22 mouse cellular contexts compared by ENCODE assay signal in the genomic region with DNA sequence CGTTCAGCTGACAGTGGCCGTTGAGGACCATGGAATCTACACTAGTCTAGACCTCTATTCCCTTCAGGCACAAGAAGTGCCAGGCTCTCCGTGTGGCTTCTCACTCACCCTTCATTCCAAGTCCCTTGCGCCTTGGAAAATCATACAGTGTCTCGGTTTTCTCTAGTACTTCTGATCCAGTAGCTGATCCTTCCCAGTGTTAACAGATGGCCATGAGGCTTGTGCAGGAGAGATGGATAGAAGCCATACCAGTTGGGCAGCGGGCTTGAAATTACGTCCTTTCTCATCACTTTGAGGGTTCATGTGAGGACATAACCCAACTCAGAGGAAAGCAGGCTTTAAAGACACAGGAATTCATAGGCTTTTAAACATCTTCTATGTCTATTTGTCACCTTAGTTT.
DNase-seq lines count a peak whose midpoint lies in the region; ATAC-seq and TF ChIP-seq lines count a peak whose summit lies in the region.
"Had no signal": no experiment of that assay in that cellular context is flagged by ENCODE, and none has a peak within 500 bp of the region (broad histone marks: within the 10 kb centered on the region; RNA-seq: fewer than 3 reads in every experiment).

No protein-coding gene starts in this region.

- H3K4me1 ChIP-seq in midbrain, embryonic 15.5 days: peaks cover 35% of the 10 kb centered on the region
- H3K4me1 ChIP-seq in midbrain, embryonic 11.5 days (ENCODE audit: control insufficient read depth, insufficient read depth, low read length): no peaks in the 10 kb centered on the region

- no peak overlapping the region for H3K4me3 ChIP-seq in gastrocnemius, adult 2 months
- H3K4me3 ChIP-seq in midbrain, embryonic 15.5 days: no peak overlapping the region
- no peak overlapping the region for H3K4me3 ChIP-seq in midbrain, embryonic 11.5 days (ENCODE audit: low read depth, low read length)
- H3K4me3 ChIP-seq: hindbrain, embryonic 10.5 days; midbrain, embryonic 10.5 days; neural tube, embryonic 12.5 days; stomach, embryonic 15.5 days had no signal

- no peak overlapping the region for H3K4me2 ChIP-seq in midbrain, embryonic 15.5 days
- no peak overlapping the region for H3K4me2 ChIP-seq in midbrain, embryonic 11.5 days
- H3K4me2 ChIP-seq: heart, embryonic 11.5 days; neural tube, embryonic 12.5 days; stomach, embryonic 15.5 days had no signal

- no peak overlapping the region for H3K9ac ChIP-seq in midbrain, embryonic 15.5 days
- no peak overlapping the region for H3K9ac ChIP-seq in midbrain, embryonic 11.5 days (ENCODE audit: low read length)
- H3K9ac ChIP-seq: neural tube, embryonic 12.5 days; stomach, embryonic 15.5 days had no signal

- H3K27me3 ChIP-seq in midbrain, embryonic 15.5 days (replicated peaks): no peaks in the 10 kb centered on the region
- no peaks in the 10 kb centered on the region for H3K27me3 ChIP-seq in midbrain, embryonic 11.5 days (ENCODE audit: control insufficient read depth, insufficient read depth, low read length)
- H3K27me3 ChIP-seq: neural tube, embryonic 12.5 days; Patski; stomach, embryonic 15.5 days had no signal

- no peaks in the 10 kb centered on the region for H3K36me3 ChIP-seq in midbrain, embryonic 15.5 days (replicated peaks)
- H3K36me3 ChIP-seq in midbrain, embryonic 11.5 days (ENCODE audit: control insufficient read depth, insufficient read depth, low read length): no peaks in the 10 kb centered on the region
- H3K36me3 ChIP-seq: hindbrain, embryonic 10.5 days; midbrain, embryonic 10.5 days; neural tube, embryonic 12.5 days; stomach, embryonic 15.5 days had no signal

- no peak for ATAC-seq in midbrain, embryonic 15.5 days (replicated peaks)
- no peak for ATAC-seq in midbrain, embryonic 11.5 days (ENCODE audit: low FRiP score)
- ATAC-seq: intestine, postnatal 0 days; Patski had no signal

- no peak for TF ChIP-seq CTCF in gastrocnemius, adult 2 months (IDR thresholded peaks at IDR 0.05)

- intact Hi-C loops in gastrocnemius, adult 2 months (cut with DNase I): no loop called here
- intact Hi-C loops in gastrocnemius, postnatal 14 days (cut with DNase I; ENCODE audit: low total_unique reads): no loop called here

- H3K9me3 ChIP-seq in midbrain, embryonic 15.5 days: no peaks in the 10 kb centered on the region
- H3K9me3 ChIP-seq in midbrain, embryonic 11.5 days (ENCODE audit: control insufficient read depth, low read length): no peaks in the 10 kb centered on the region
- H3K9me3 ChIP-seq: hindbrain, embryonic 10.5 days; midbrain, embryonic 10.5 days; neural tube, embryonic 12.5 days; stomach, embryonic 15.5 days had no signal

- no peak for DNase-seq in gastrocnemius, adult 2 months
- no peak for DNase-seq in gastrocnemius, postnatal 14 days
- DNase-seq in midbrain, embryonic 11.5 days (ENCODE audit: low spot score, missing footprints): no peak
- DNase-seq in cerebellum, adult 8-10 months: peak; percentile 65
- peak; percentile 68 to 72 for DNase-seq in cerebellum, postnatal 36 days
- DNase-seq in MN1 (ENCODE audit: low spot score): no peak
- DNase-seq in ovary, adult 18-20 months (ENCODE audit: low spot score): no peak
- DNase-seq: adrenal gland, adult 2 months; gastrocnemius, postnatal 10 days; kidney, postnatal 36 days; lung, postnatal 4 days; right cerebral cortex, adult 18-20 months; thymus, adult 18-20 months; thymus, postnatal 4 days had no signal

- H3K27ac ChIP-seq in gastrocnemius, adult 2 months: peak overlapping the region; percentile 73
- 0 out of 2 replicates have a peak overlapping the region, but pooled peaks have one; percentile 2 for H3K27ac ChIP-seq in midbrain, embryonic 15.5 days
- H3K27ac ChIP-seq in midbrain, embryonic 11.5 days (ENCODE audit: low read depth, low read length): no peak overlapping the region
- H3K27ac ChIP-seq: hindbrain, embryonic 10.5 days; midbrain, embryonic 10.5 days; neural tube, embryonic 12.5 days; stomach, embryonic 15.5 days had no signal

- 93% methylated on average over 7 of the region's 7 CpGs for WGBS in midbrain, embryonic 15.5 days
- WGBS in midbrain, embryonic 11.5 days: 92% methylated on average over 7 of the region's 7 CpGs

Comparison
In these comparisons a context has a peak if more than half of its experiments do, and no peak if none do; other contexts are left out.
1. DNase-seq: peak in cerebellum, adult 8-10 months (single experiment) and cerebellum, postnatal 36 days (2 of 2); none in gastrocnemius, adult 2 months (single experiment), gastrocnemius, postnatal 14 days (single experiment), midbrain, embryonic 11.5 days (single experiment), MN1 (single experiment) and ovary, adult 18-20 months (single experiment).